Mouse (Mus musculus) liver, embryonic 11.5 days (tissue): ENCODE measurements around the gene Asb11. TPM values are rescaled to one million over a fixed set of nuclear protein-coding genes. Genes with fewer than 3 reads are reported as not detected.

Experiments
- ATAC-seq: fragments of 200-750 bp; cut with Nextera tagmentation; replicated peaks from 2 replicates; pipeline ENCODE4 v1.8.0; 2017; ENCODE audit warnings: moderate number of reproducible peaks, mild to moderate bottlenecking, moderate TSS enrichment, moderate library complexity; ENCODE audit not compliant: low FRiP score
- DNase-seq: peaks from one replicate; pipeline ENCODE4 v3.0.0-alpha.2; 2017; ENCODE audit warnings: low spot score
- H3K27ac ChIP-seq: fragments of 300-500 bp; sonication (generic); 2 replicates; pipeline ENCODE4 v1.5.1; 2014; ENCODE audit warnings: mild to moderate bottlenecking, low read depth, low read length, control low read depth
- H3K27me3 ChIP-seq: fragments of 300-500 bp; sonication (generic); replicated peaks from 2 replicates; pipeline ENCODE4 v1.6.1; 2014; ENCODE audit warnings: low read length, mixed read lengths; ENCODE audit not compliant: control insufficient read depth, insufficient read depth
- H3K36me3 ChIP-seq: fragments of 300-500 bp; sonication (generic); 2 replicates; pipeline ENCODE4 v1.6.1; 2014; ENCODE audit warnings: mild to moderate bottlenecking, low read length, moderate library complexity, mixed read lengths; ENCODE audit not compliant: control insufficient read depth, insufficient read depth
- H3K4me1 ChIP-seq: fragments of 300-500 bp; sonication (generic); replicated peaks from 2 replicates; pipeline ENCODE4 v1.6.1; 2014; ENCODE audit warnings: low read length, mixed read lengths; ENCODE audit not compliant: control insufficient read depth, insufficient read depth
- H3K4me2 ChIP-seq: fragments of 300-500 bp; sonication (generic); 2 replicates; pipeline ENCODE4 v1.6.1; 2014; ENCODE audit warnings: mild to moderate bottlenecking, control low read depth, moderate library complexity
- H3K4me3 ChIP-seq: fragments of 300-500 bp; sonication (generic); 2 replicates; pipeline ENCODE4 v1.5.1; 2014; ENCODE audit warnings: low read depth, low read length, control low read depth
- H3K9ac ChIP-seq: fragments of 300-500 bp; sonication (generic); 2 replicates; pipeline ENCODE4 v1.6.1; 2014; ENCODE audit warnings: low read depth, low read length, control low read depth
- H3K9me3 ChIP-seq: fragments of 300-500 bp; sonication (generic); 2 replicates; pipeline ENCODE4 v1.6.1; 2016; ENCODE audit warnings: low read length, inconsistent platforms, mixed read lengths; ENCODE audit not compliant: control insufficient read depth
- WGBS: fragments of 180-500 bp; shearing (Covaris S2); extraction: QIAGEN DNeasy Blood & Tissue Kit; methylation state at CpG from one replicate; pipeline ENCODE4 v1.1.7; 2014; 5-methylcytosine and 5-hydroxymethylcytosine counted together
- polyA plus RNA-seq: library from polyadenylated mRNA; unstranded; fragments of >200 nt; fragmentation: Nextera tagmentation; extraction: Ambion mirVana; gene quantifications from 2 replicates; pipeline ENCODE4 v1.2.1, GENCODE M21; 2014

Gene Asb11
- polyA plus RNA-seq, result not detected in 2 replicates

GRCm38 (mm10) chrX:164436709-164437108 lies at the start of gene Asb11:
Gene Asb11 (plus strand): TSS chrX:164436994.
- Histone ChIP-seq H3K36me3 (peaks cover 3% of the 10 kb centered on the region; the same call in 1 of the 2 replicates), H3K4me2 (no peak within 1 kb of the TSS), H3K27ac (no peak within 1 kb of the TSS), H3K4me3 (no peak within 1 kb of the TSS), H3K9ac (no peak within 1 kb of the TSS), H3K27me3 (no peaks in the 10 kb centered on the region; the same call in 1 of the 2 replicates), H3K9me3 (no peaks in the 10 kb centered on the region), H3K4me1 (no peaks in the 10 kb centered on the region)
- WGBS, result 64% methylated on average over 8 of the region's 8 CpGs
- ATAC-seq (no peak), DNase-seq (no peak)

GRCm38 (mm10) chrX:164394091-164394490 lies 42.7 kb upstream of the Asb11 start:
- no peaks in the 10 kb centered on the region for H3K27me3 ChIP-seq
- H3K27ac ChIP-seq, result no peak overlapping the region
- ATAC-seq, result no peak
- WGBS, result 80% methylated on average over 4 of the region's 4 CpGs
- DNase-seq, result no peak
- H3K9ac ChIP-seq, result no peak overlapping the region
- H3K4me3 ChIP-seq, result no peak overlapping the region
- H3K36me3 ChIP-seq, result no peaks in the 10 kb centered on the region
- H3K4me1 ChIP-seq, result no peaks in the 10 kb centered on the region
- no peaks in the 10 kb centered on the region for H3K9me3 ChIP-seq
- no peak overlapping the region for H3K4me2 ChIP-seq

DNA sequence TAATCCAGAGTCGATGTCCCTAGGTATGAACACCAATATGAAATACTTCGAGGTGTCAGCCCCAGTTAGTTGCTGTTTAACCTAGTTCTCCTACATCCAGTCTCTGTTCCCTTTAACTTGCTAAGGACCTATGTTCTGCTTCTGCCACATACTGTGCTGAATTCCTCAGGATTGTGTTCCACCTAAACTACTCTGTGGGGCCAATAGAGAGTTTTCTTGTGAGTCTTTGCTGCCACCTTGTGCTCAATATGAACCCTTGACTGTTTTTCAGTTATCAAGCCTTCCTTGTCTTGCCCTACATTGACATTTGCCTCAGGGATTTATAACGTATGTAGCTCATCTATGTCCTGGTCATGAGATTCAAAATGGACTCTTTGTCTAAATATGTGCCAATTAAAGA lies 38.3 kb upstream of the Asb11 start:
- no peaks in the 10 kb centered on the region for H3K9me3 ChIP-seq
- 64% methylated on average over 3 of the region's 3 CpGs for WGBS
- no peak overlapping the region for H3K27ac ChIP-seq
- no peaks in the 10 kb centered on the region for H3K4me1 ChIP-seq
- H3K36me3 ChIP-seq, result no peaks in the 10 kb centered on the region
- DNase-seq, result no peak
- no peak overlapping the region for H3K9ac ChIP-seq
- no peak for ATAC-seq
- H3K27me3 ChIP-seq, result no peaks in the 10 kb centered on the region
- H3K4me3 ChIP-seq, result no peak overlapping the region
- H3K4me2 ChIP-seq, result no peak overlapping the region

- no peak for ATAC-seq
- Histone ChIP-seq H3K27ac (no peak overlapping the region), H3K27me3 (peaks cover 2% of the 10 kb centered on the region; the same call in 1 of the 2 replicates)
Measured at GRCm38 (mm10) chrX:164405080-164405649, 31.6 kb upstream of the Asb11 start.

DNA sequence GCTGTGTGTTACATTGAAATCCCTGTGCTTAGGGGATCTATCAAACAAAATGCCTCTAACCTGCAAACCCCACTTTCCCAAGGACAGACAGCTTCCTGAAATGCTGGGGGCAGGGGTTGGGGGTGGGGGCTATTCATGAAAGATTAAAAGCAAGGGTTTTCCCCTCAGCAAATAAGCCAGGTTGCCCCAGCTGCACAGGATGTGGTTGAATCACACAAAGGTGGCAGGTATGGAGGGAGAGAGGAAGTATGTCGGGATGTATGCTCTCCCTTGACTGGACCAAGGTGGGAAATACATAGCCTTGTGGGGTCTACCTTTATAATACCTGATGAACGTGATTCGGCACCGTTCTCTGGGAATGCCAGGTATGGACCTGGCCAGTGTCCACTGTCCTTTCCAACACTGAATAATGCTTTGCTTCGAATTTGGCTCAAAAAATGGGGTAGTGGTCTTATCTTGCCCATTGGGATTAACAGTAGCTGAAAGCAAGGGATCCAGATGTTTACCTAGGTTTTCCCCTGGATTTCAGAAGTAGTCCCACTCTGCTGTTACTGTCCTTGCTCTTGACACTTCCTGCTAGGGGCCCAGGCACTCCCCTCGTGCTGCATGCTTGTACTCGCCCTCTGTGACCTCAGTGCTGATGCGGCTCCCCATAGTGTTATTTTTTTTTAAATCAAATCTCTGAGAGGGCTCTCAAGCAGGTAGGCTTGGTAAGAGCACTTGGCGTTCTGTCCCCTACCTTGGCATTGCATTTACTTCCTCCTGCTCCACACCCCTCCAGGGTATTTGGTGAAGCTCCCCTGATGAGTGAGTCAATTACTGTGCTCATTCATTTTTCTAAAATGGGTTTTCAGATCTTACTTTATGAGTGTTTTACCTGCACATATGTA lies 30.4 kb upstream of the Asb11 start:
- ATAC-seq (no peak), DNase-seq (no peak)
- Histone ChIP-seq H3K27ac (no peak overlapping the region), H3K4me3 (no peak overlapping the region), H3K4me2 (no peak overlapping the region), H3K36me3 (no peaks in the 10 kb centered on the region), H3K9ac (no peak overlapping the region), H3K9me3 (no peaks in the 10 kb centered on the region), H3K4me1 (no peaks in the 10 kb centered on the region), H3K27me3 (peaks cover 2% of the 10 kb centered on the region; the same call in 1 of the 2 replicates)
- WGBS, result 69% methylated on average over 9 of the region's 9 CpGs

More at GRCm38 (mm10) chrX:164405080-164405649, 31.6 kb upstream of the Asb11 start:
- no peak overlapping the region for H3K4me2 ChIP-seq
- no peaks in the 10 kb centered on the region for H3K36me3 ChIP-seq
- no peak overlapping the region for H3K9ac ChIP-seq
- no peaks in the 10 kb centered on the region for H3K4me1 ChIP-seq
- H3K9me3 ChIP-seq, result no peaks in the 10 kb centered on the region
- no peak overlapping the region for H3K4me3 ChIP-seq
- DNase-seq, result no peak

- DNase-seq, result no peak
- Histone ChIP-seq H3K9me3 (no peaks in the 10 kb centered on the region), H3K4me1 (no peaks in the 10 kb centered on the region), H3K27me3 (peaks cover 2% of the 10 kb centered on the region; the same call in 1 of the 2 replicates), H3K4me2 (no peak overlapping the region), H3K36me3 (no peaks in the 10 kb centered on the region), H3K4me3 (no peak overlapping the region), H3K27ac (no peak overlapping the region), H3K9ac (no peak overlapping the region)
- no peak for ATAC-seq
- WGBS, result 61% methylated on average over 3 of the region's 3 CpGs
Measured at GRCm38 (mm10) chrX:164408301-164408927, 28.4 kb upstream of the Asb11 start.

DNA sequence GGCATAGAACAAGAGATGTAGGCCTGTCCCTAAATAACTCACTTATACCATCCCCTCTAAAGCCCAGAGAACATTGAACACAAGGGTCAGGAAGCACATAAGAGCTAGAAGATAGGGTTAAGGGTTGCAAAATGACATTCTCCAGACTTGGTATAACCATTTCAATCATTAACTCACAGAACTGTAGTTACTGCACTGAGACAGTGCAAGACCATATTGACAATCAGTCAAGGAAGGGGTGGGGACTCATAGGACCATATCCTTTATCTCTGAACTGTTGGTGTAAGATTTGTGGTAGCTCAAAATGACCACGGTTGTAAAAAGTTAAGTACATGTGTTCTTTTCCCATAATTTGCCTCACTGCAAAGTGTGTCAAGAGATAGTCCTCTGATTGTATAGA lies 26.2 kb upstream of the Asb11 start:
- DNase-seq, result no peak
- Histone ChIP-seq H3K4me3 (no peak overlapping the region), H3K36me3 (no peaks in the 10 kb centered on the region), H3K9ac (no peak overlapping the region), H3K27ac (no peak overlapping the region), H3K4me2 (no peak overlapping the region), H3K27me3 (peaks cover 2% of the 10 kb centered on the region), H3K9me3 (no peaks in the 10 kb centered on the region), H3K4me1 (no peaks in the 10 kb centered on the region)
- ATAC-seq, result no peak
- WGBS, result 50% methylated on average over 1 of the region's 1 CpGs

DNA sequence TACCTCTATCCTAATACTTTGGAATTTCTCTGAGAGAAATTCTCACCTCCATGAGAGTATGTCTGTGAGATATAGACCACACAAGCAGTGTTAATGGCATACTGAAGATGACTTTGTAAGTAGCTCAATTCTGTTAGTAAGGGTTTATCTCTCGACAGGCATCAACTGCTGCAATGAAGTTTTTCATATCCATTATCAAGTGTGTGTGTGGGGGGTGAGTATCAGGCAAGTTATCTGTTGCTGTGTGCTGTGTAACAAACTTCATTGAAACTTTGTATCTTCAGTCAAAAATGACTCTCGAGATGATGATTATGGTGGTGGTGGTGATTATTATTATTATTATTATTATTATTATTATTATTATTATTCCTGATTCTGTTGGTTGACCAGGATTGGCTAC lies 20.0 kb upstream of the Asb11 start:
- Histone ChIP-seq H3K36me3 (no peaks in the 10 kb centered on the region), H3K9me3 (no peaks in the 10 kb centered on the region), H3K9ac (no peak overlapping the region), H3K4me2 (no peak overlapping the region), H3K27ac (no peak overlapping the region), H3K4me1 (no peaks in the 10 kb centered on the region; the same call in 1 of the 2 replicates), H3K27me3 (no peaks in the 10 kb centered on the region; the same call in 1 of the 2 replicates), H3K4me3 (no peak overlapping the region)
- ATAC-seq, result no peak
- no peak for DNase-seq
- 73% methylated on average over 2 of the region's 2 CpGs for WGBS
